Mouse (Mus musculus) lung, embryonic 14.5 days (tissue): Measurements from ENCODE around the gene Lcn10. TPM values are rescaled to one million over a fixed set of nuclear protein-coding genes. Genes with fewer than 3 reads are reported as not detected.

Source experiments
- ATAC-seq: fragments of 200-750 bp; cut with Nextera tagmentation; 2 replicates; pipeline ENCODE4 v1.8.0; 2017; ENCODE audit warnings: mild to moderate bottlenecking, moderate TSS enrichment, moderate library complexity; ENCODE audit not compliant: insufficient read depth
- DNase-seq: peaks from one replicate; pipeline ENCODE4 v3.0.0-alpha.2; 2015
- H3K27ac ChIP-seq: fragments of 300-500 bp; sonication (generic); 2 replicates; pipeline ENCODE4 v1.5.1; 2014; ENCODE audit warnings: low read depth, mild to moderate bottlenecking, moderate library complexity
- H3K27me3 ChIP-seq: fragments of 300-500 bp; sonication (generic); 2 replicates; pipeline ENCODE4 v1.6.1; 2014; ENCODE audit warnings: low read length, control low read depth; ENCODE audit not compliant: insufficient read depth
- H3K36me3 ChIP-seq: fragments of 300-500 bp; sonication (generic); 2 replicates; pipeline ENCODE4 v1.6.1; 2014; ENCODE audit warnings: control low read depth; ENCODE audit not compliant: insufficient read depth
- H3K4me1 ChIP-seq: fragments of 300-500 bp; sonication (generic); 2 replicates; pipeline ENCODE4 v1.6.1; 2014; ENCODE audit warnings: antibody characterized with exemption, control low read depth; ENCODE audit not compliant: insufficient read depth
- H3K4me2 ChIP-seq: fragments of 300-500 bp; sonication (generic); 2 replicates; pipeline ENCODE4 v1.6.1; 2014; ENCODE audit warnings: mild to moderate bottlenecking
- H3K4me3 ChIP-seq: fragments of 300-500 bp; sonication (generic); 2 replicates; pipeline ENCODE4 v1.5.1; 2014; ENCODE audit warnings: low read depth, low read length
- H3K9ac ChIP-seq: fragments of 300-500 bp; sonication (generic); 2 replicates; pipeline ENCODE4 v1.6.1; 2014
- H3K9me3 ChIP-seq: fragments of 300-500 bp; sonication (generic); 2 replicates; pipeline ENCODE4 v1.6.1; 2016; ENCODE audit warnings: low read depth, low read length, control low read depth
- CTCF ChIP-seq: IDR thresholded peaks from 2 replicates; pipeline ENCODE4 v1.5.1; 2016; ENCODE audit warnings: antibody characterized with exemption, low read depth
- WGBS: fragments of 180-500 bp; shearing (Covaris S2); extraction: QIAGEN DNeasy Blood & Tissue Kit; methylation state at CpG from one replicate; pipeline ENCODE4 v1.1.7; 2014; 5-methylcytosine and 5-hydroxymethylcytosine counted together
- polyA plus RNA-seq: library from polyadenylated mRNA; unstranded; fragments of >200 nt; fragmentation: Nextera tagmentation; extraction: Ambion mirVana; gene quantifications from 2 replicates; pipeline ENCODE4 v1.2.1, GENCODE M21; 2014

The Lcn10 gene
- polyA plus RNA-seq, 1 experiment from 2014 or later: not detected

DNA sequence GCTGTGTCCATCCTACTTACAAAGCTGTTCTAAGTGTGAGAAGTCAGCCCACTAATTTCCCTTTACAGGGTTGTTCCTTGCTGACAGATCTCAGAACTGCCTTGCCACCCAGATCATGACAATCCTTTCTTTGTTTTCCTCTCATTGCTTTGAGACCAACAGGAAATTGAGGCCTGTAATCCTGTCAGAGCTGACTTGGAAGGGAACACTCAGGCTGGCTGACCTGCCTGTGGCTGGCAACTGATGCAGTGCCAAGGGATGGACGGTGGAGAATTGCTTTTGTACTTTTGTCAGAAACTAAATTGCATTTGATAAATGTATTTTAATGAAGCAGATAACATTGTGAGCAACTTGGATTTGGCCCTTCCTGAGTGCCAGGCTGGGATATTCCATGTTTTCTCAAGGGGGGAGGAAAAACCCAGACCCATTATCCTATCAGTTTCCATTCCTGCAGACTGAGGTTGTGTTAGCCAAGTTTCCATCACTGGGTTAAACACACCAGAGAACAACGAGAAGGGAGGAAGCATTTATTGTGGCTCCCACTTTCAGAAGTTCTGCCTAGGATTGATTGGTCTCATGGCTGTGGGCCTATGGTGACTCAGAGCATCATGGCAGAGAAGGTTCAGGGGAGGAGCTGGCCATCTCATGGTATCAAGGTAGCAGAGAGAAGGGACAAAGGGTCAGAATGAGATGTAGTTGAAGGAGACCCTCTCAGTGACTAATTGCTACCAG is 50.8 kb downstream of the Lcn10 start:
- Histone ChIP-seq H3K4me2 (no peak overlapping the region), H3K9ac (no peak overlapping the region), H3K4me3 (no peak overlapping the region), H3K27me3 (no peaks in the 10 kb centered on the region), H3K4me1 (no peaks in the 10 kb centered on the region), H3K36me3 (no peaks in the 10 kb centered on the region), H3K27ac (no peak overlapping the region), H3K9me3 (no peaks in the 10 kb centered on the region)
- no peak for TF ChIP-seq CTCF
- WGBS: 57% methylated on average over 2 of the region's 2 CpGs
- DNase-seq: no peak
- no peak for ATAC-seq

Other genes starting within 250 kb of the Lcn10 start
- 20.0 and 30.2 TPM in 2 replicates for gene Clic3, start 225.9 kb upstream of the Lcn10 start, polyA plus RNA-seq
- 15.8 and 23.5 TPM in 2 replicates for gene Paxx, start 221.6 kb upstream of the Lcn10 start, polyA plus RNA-seq
- gene Ptgds, start 212.7 kb upstream of the Lcn10 start, polyA plus RNA-seq: 3.3 and 3.4 TPM in 2 replicates
- gene Lcn12, start 188.8 kb upstream of the Lcn10 start, polyA plus RNA-seq: not detected in 2 replicates
- gene Fbxw5, start 182.0 kb upstream of the Lcn10 start, polyA plus RNA-seq: 75.8 and 77.7 TPM in 2 replicates
- 3.9 and 5.5 TPM in 2 replicates for gene C8g, start 181.0 kb upstream of the Lcn10 start, polyA plus RNA-seq
- 34.8 and 35.3 TPM in 2 replicates for gene Traf2, start 135.8 kb upstream of the Lcn10 start, polyA plus RNA-seq
- 282 and 295 TPM in 2 replicates for gene Edf1, start 124.9 kb upstream of the Lcn10 start, polyA plus RNA-seq
- 2.2 and 4.1 TPM in 2 replicates for gene Mamdc4, start 107.9 kb upstream of the Lcn10 start, polyA plus RNA-seq
- 183 and 197 TPM in 2 replicates for gene Phpt1, start 107.5 kb upstream of the Lcn10 start, polyA plus RNA-seq
- 0.37 TPM in 1 of 2 replicates, not detected in the other for gene Ajm1, start 101.0 kb upstream of the Lcn10 start, polyA plus RNA-seq
- 75.5 and 85.7 TPM in 2 replicates for gene Rabl6, start 74.2 kb upstream of the Lcn10 start, polyA plus RNA-seq
- gene Ccdc183, start 65.0 kb upstream of the Lcn10 start, polyA plus RNA-seq: 0.24 and 0.28 TPM in 2 replicates
- gene Tmem141, start 60.7 kb upstream of the Lcn10 start, polyA plus RNA-seq: 21.9 and 26.0 TPM in 2 replicates
- gene Fcna, start 54.7 kb upstream of the Lcn10 start, polyA plus RNA-seq: 1.8 and 2.9 TPM in 2 replicates
- gene Lcn8, start 29.6 kb upstream of the Lcn10 start, polyA plus RNA-seq: 0.51 and 0.61 TPM in 2 replicates
- gene Lcn5, start 24.8 kb upstream of the Lcn10 start, polyA plus RNA-seq: not detected in 2 replicates
- gene Lcn6, start 5.9 kb upstream of the Lcn10 start, polyA plus RNA-seq: not detected in 2 replicates
- not detected in 2 replicates for gene Obp2a, start 17.3 kb downstream of the Lcn10 start, polyA plus RNA-seq
- 65.3 and 71.9 TPM in 2 replicates for gene Bmyc, start 24.0 kb downstream of the Lcn10 start, polyA plus RNA-seq
- not detected in 2 replicates for gene Obp2b, start 54.3 kb downstream of the Lcn10 start, polyA plus RNA-seq
- gene Lcn3, start 82.8 kb downstream of the Lcn10 start, polyA plus RNA-seq: not detected in 2 replicates
- gene Lcn11, start 94.3 kb downstream of the Lcn10 start, polyA plus RNA-seq: not detected in 2 replicates
- not detected in 2 replicates for gene Gm13539, start 99.5 kb downstream of the Lcn10 start, polyA plus RNA-seq
- gene Glt6d1, start 133.1 kb downstream of the Lcn10 start, polyA plus RNA-seq: not detected in 2 replicates
- not detected in 2 replicates for gene Lcn9, start 140.4 kb downstream of the Lcn10 start, polyA plus RNA-seq
- gene Sohlh1, start 164.5 kb downstream of the Lcn10 start, polyA plus RNA-seq: not detected in 2 replicates
- 0.14 and 0.22 TPM in 2 replicates for gene Kcnt1, start 181.0 kb downstream of the Lcn10 start, polyA plus RNA-seq